Mouse (Mus musculus) lung, adult 10 weeks (tissue): ENCODE results near the gene Scgb3a1. TPM values are rescaled to one million over a fixed set of nuclear protein-coding genes. Genes with fewer than 3 reads are reported as not detected.

Source experiments
- polyA plus RNA-seq: library from polyadenylated mRNA; stranded (reverse); fragments of 350-450 nt; fragmentation: Illumina TruSeq; extraction: RNeasy Lipid Tissue Mini Kit (QIAGEN cat#74804); gene quantifications from one replicate; pipeline ENCODE4 v1.2.3, GENCODE M21; 2014; ENCODE audit warnings: low read depth, low replicate concordance; ENCODE audit not compliant: insufficient read depth

The Scgb3a1 gene
- polyA plus RNA-seq, result 1,932 TPM

DNA sequence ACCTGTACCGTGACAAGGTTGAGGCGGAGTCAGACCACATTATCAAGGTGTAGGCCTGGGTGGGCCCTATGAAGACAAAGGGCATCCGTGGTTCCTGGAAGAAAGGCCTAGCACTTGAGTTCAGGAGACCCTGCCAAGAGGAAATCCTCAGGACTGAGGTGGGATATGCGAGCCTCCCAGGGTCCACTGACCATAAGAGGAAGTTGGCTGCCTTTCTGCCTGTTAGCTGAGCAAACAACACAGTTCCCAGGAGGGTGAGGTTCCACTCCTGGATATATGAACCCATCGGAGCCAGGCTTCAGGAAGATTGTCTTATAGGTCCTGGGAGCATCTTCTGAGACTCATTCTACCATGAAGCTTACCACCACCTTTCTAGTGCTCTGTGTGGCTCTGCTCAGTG lies at the start of gene Scgb3a1:
TSS of gene Scgb3a1 (plus strand) at position 301 of the 400 bp plus-strand sequence.

DNA sequence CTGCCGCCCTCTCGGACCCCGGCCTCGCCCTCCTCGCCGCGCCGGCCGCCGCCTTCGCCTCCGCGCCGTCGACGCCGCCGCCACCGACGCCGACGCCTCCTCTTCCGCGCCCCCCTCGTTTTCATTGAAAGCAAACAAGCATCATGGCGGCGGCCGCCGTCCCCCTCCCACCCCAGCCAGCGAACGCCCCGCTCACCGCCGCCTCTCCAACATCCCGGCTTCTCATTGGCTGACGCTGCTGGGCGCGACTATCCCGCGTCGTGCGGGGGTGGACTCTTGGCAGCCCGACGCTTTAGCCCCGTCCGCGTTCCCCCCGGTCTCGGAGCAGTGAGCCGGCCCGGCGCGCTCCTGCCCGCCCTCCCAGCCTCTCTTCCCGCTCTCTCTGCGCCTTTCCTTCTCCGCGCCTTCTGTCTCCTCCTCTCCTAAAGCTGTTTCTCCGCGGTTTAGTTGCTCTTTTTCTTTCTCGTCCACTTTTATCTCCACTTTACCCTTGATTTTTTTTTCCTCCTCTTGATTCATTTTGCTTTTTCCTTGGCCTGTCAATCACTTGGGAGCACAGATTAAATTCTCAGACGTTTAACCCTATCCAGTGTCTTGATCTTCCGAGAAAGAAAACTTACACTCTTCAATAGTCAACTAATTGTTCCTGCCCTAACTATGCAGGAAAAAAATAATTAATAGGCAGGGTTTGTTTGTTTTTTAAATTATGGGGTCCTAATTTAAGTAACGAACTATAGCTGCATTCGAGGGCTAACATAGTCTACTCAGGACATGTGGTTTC lies 49.3 kb downstream of the Scgb3a1 start, which contains the start of gene Cnot6:
TSS of gene Cnot6 (minus strand) at position 169 of the 781 bp plus-strand sequence.

Other genes starting within 250 kb of the Scgb3a1 start
- not detected for gene Olfr1389, start 240.5 kb upstream of the Scgb3a1 start, polyA plus RNA-seq
- gene Olfr1388, start 227.0 kb upstream of the Scgb3a1 start, polyA plus RNA-seq, result not detected
- gene Olfr1387, start 208.3 kb upstream of the Scgb3a1 start, polyA plus RNA-seq, result not detected
- not detected for gene Olfr1386, start 198.6 kb upstream of the Scgb3a1 start, polyA plus RNA-seq
- not detected for gene Olfr1385, start 174.5 kb upstream of the Scgb3a1 start, polyA plus RNA-seq
- gene Olfr1384, start 156.9 kb upstream of the Scgb3a1 start, polyA plus RNA-seq, result not detected
- not detected for gene Olfr1383, start 144.0 kb upstream of the Scgb3a1 start, polyA plus RNA-seq
- gene Olfr1382, start 135.4 kb upstream of the Scgb3a1 start, polyA plus RNA-seq, result not detected
- gene Olfr1381, start 120.2 kb upstream of the Scgb3a1 start, polyA plus RNA-seq, result not detected
- gene Olfr1380, start 106.7 kb upstream of the Scgb3a1 start, polyA plus RNA-seq, result not detected
- 7.2 TPM for gene Flt4, start 54.3 kb upstream of the Scgb3a1 start, polyA plus RNA-seq
- 18.5 TPM for gene Cnot6, start 49.1 kb downstream of the Scgb3a1 start, polyA plus RNA-seq
- gene Gfpt2, start 130.6 kb downstream of the Scgb3a1 start, polyA plus RNA-seq, result 7.0 TPM
- gene Mapk9, start 183.1 kb downstream of the Scgb3a1 start, polyA plus RNA-seq, result 22.6 TPM
- 0.18 TPM for gene Rasgef1c, start 238.2 kb downstream of the Scgb3a1 start, polyA plus RNA-seq